Comparison of ENCODE assay signal across 9 mouse cellular contexts in genomic region chrX:137019310-137019709, GRCm38 (mm10). TPM values are rescaled to one million over a fixed set of nuclear protein-coding genes. Genes with fewer than 3 reads are reported as not detected.
DNase-seq lines count a peak whose midpoint lies in the region; ATAC-seq and TF ChIP-seq lines count a peak whose summit lies in the region.
"Had no signal": no experiment of that assay in that cellular context is flagged by ENCODE, and none has a peak within 500 bp of the region (broad histone marks: within the 10 kb centered on the region; RNA-seq: fewer than 3 reads in every experiment).

No protein-coding gene starts in this region.

- 17% methylated on average over 1 of the region's 1 CpGs for WGBS in forebrain, embryonic 13.5 days
- WGBS in intestine, postnatal 0 days: 24% methylated on average over 1 of the region's 1 CpGs
- WGBS in liver, embryonic 11.5 days: 27% methylated on average over 1 of the region's 1 CpGs
- 33% methylated on average over 1 of the region's 1 CpGs for WGBS in neural tube, embryonic 11.5 days

- H3K27ac ChIP-seq in forebrain, embryonic 13.5 days: no peak overlapping the region
- no peak overlapping the region for H3K27ac ChIP-seq in intestine, postnatal 0 days (ENCODE audit: low read depth, low read length)
- no peak overlapping the region for H3K27ac ChIP-seq in liver, embryonic 11.5 days (ENCODE audit: low read depth, low read length)
- H3K27ac ChIP-seq in neural tube, embryonic 11.5 days (ENCODE audit: low read depth, low read length): no peak overlapping the region
- H3K27ac ChIP-seq: embryonic facial prominence, embryonic 13.5 days had no signal

- DNase-seq in right cerebral cortex, adult 2 months (ENCODE audit: low spot score in 2 of 2): peak; percentile 68 to 71
- no peak for DNase-seq in right cerebral cortex, postnatal 25 days
- DNase-seq in c-Kit-positive CD71-negative TER-119-negative erythroid progenitor cells, embryonic 14.5 days (ENCODE audit: low read depth): peak; percentile 56
- DNase-seq in liver, embryonic 11.5 days (ENCODE audit: low spot score): no peak
- DNase-seq in neural tube, embryonic 11.5 days (ENCODE audit: low spot score): peak; percentile 60
- DNase-seq in thymus, postnatal 14 days: peak; percentile 63

- TF ChIP-seq CTCF in intestine, postnatal 0 days (IDR thresholded peaks at IDR 0.05; ENCODE audit: low read depth): peak; percentile 76

- H3K9ac ChIP-seq in forebrain, embryonic 13.5 days: no peak overlapping the region
- H3K9ac ChIP-seq in intestine, postnatal 0 days (ENCODE audit: low read depth, low read length): no peak overlapping the region
- H3K9ac ChIP-seq in liver, embryonic 11.5 days (ENCODE audit: low read depth, low read length): no peak overlapping the region
- no peak overlapping the region for H3K9ac ChIP-seq in neural tube, embryonic 11.5 days (ENCODE audit: low read length)
- H3K9ac ChIP-seq: embryonic facial prominence, embryonic 13.5 days had no signal

- H3K4me2 ChIP-seq in forebrain, embryonic 13.5 days: no peak overlapping the region
- no peak overlapping the region for H3K4me2 ChIP-seq in intestine, postnatal 0 days (replicated peaks; ENCODE audit: low read depth)
- H3K4me2 ChIP-seq in liver, embryonic 11.5 days: no peak overlapping the region
- no peak overlapping the region for H3K4me2 ChIP-seq in neural tube, embryonic 11.5 days (ENCODE audit: low read depth)
- H3K4me2 ChIP-seq: embryonic facial prominence, embryonic 13.5 days had no signal

- no peaks in the 10 kb centered on the region for H3K36me3 ChIP-seq in forebrain, embryonic 13.5 days (ENCODE audit: poor library complexity, severe bottlenecking)
- H3K36me3 ChIP-seq in intestine, postnatal 0 days (ENCODE audit: control insufficient read depth, insufficient read depth): no peaks in the 10 kb centered on the region
- H3K36me3 ChIP-seq in liver, embryonic 11.5 days (ENCODE audit: control insufficient read depth, insufficient read depth, low read length): no peaks in the 10 kb centered on the region; the same call in 1 of the 2 replicates
- no peaks in the 10 kb centered on the region for H3K36me3 ChIP-seq in neural tube, embryonic 11.5 days (ENCODE audit: control insufficient read depth, insufficient read depth, low read length)
- H3K36me3 ChIP-seq: embryonic facial prominence, embryonic 13.5 days had no signal

- no peaks in the 10 kb centered on the region for H3K27me3 ChIP-seq in forebrain, embryonic 13.5 days
- H3K27me3 ChIP-seq in intestine, postnatal 0 days (replicated peaks; ENCODE audit: control insufficient read depth, insufficient read depth, low read length): no peaks in the 10 kb centered on the region
- no peaks in the 10 kb centered on the region for H3K27me3 ChIP-seq in liver, embryonic 11.5 days (replicated peaks; ENCODE audit: control insufficient read depth, insufficient read depth, low read length)
- no peaks in the 10 kb centered on the region for H3K27me3 ChIP-seq in neural tube, embryonic 11.5 days (ENCODE audit: control insufficient read depth, insufficient read depth, low read length)
- H3K27me3 ChIP-seq: embryonic facial prominence, embryonic 13.5 days had no signal

- no peaks in the 10 kb centered on the region for H3K4me1 ChIP-seq in forebrain, embryonic 13.5 days
- no peaks in the 10 kb centered on the region for H3K4me1 ChIP-seq in intestine, postnatal 0 days (replicated peaks; ENCODE audit: control insufficient read depth, insufficient read depth, low read length)
- H3K4me1 ChIP-seq in liver, embryonic 11.5 days (replicated peaks; ENCODE audit: control insufficient read depth, insufficient read depth, low read length): no peaks in the 10 kb centered on the region
- H3K4me1 ChIP-seq in neural tube, embryonic 11.5 days (ENCODE audit: control insufficient read depth, insufficient read depth, low read length): no peaks in the 10 kb centered on the region
- H3K4me1 ChIP-seq: embryonic facial prominence, embryonic 13.5 days had no signal

- ATAC-seq in forebrain, embryonic 13.5 days: 0 out of 2 replicates have a peak, but pooled peaks have one; percentile 16
- ATAC-seq in intestine, postnatal 0 days: peak; percentile 22; the same call in 1 of the 2 replicates
- peak; percentile 68 for ATAC-seq in liver, embryonic 11.5 days (replicated peaks; ENCODE audit: low FRiP score)
- no peak for ATAC-seq in neural tube, embryonic 11.5 days (ENCODE audit: insufficient read depth, low FRiP score, low TSS enrichment)

- H3K9me3 ChIP-seq in forebrain, embryonic 13.5 days (replicated peaks): no peaks in the 10 kb centered on the region
- H3K9me3 ChIP-seq in intestine, postnatal 0 days (ENCODE audit: control insufficient read depth): no peaks in the 10 kb centered on the region
- H3K9me3 ChIP-seq in liver, embryonic 11.5 days (ENCODE audit: control insufficient read depth, low read length): no peaks in the 10 kb centered on the region
- no peaks in the 10 kb centered on the region for H3K9me3 ChIP-seq in neural tube, embryonic 11.5 days (ENCODE audit: control insufficient read depth, low read length)
- H3K9me3 ChIP-seq: embryonic facial prominence, embryonic 13.5 days had no signal

- H3K4me3 ChIP-seq in forebrain, embryonic 13.5 days: no peak overlapping the region
- no peak overlapping the region for H3K4me3 ChIP-seq in intestine, postnatal 0 days (ENCODE audit: low read depth, low read length)
- no peak overlapping the region for H3K4me3 ChIP-seq in liver, embryonic 11.5 days (ENCODE audit: low read depth, low read length)
- H3K4me3 ChIP-seq in neural tube, embryonic 11.5 days (ENCODE audit: low read depth, low read length): no peak overlapping the region
- H3K4me3 ChIP-seq: embryonic facial prominence, embryonic 13.5 days had no signal

RNA-seq across cellular contexts. Expression of gene Slc25a53, which starts 18.8 kb away (rescaled TPM):
- polyA plus RNA-seq in forebrain, embryonic 13.5 days (2015; fragmentation: Nextera tagmentation; extraction: Ambion mirVana): 14.9 and 18.4 TPM in 2 replicates
- 2.7 and 3.1 TPM in 2 replicates for polyA plus RNA-seq in intestine, postnatal 0 days (2015; fragmentation: Nextera tagmentation; extraction: Ambion mirVana)
- polyA plus RNA-seq in liver, embryonic 11.5 days (2014; fragmentation: Nextera tagmentation; extraction: Ambion mirVana): 3.7 and 5.0 TPM in 2 replicates
- 11.2 and 13.7 TPM in 2 replicates for polyA plus RNA-seq in neural tube, embryonic 11.5 days (2014; fragmentation: Nextera tagmentation; extraction: Ambion mirVana)

RNA-seq across cellular contexts. Expression of gene Zcchc18, which starts 26.4 kb away (rescaled TPM):
- 192 and 222 TPM in 2 replicates for polyA plus RNA-seq in forebrain, embryonic 13.5 days (2015; fragmentation: Nextera tagmentation; extraction: Ambion mirVana)
- 7.7 and 8.4 TPM in 2 replicates for polyA plus RNA-seq in intestine, postnatal 0 days (2015; fragmentation: Nextera tagmentation; extraction: Ambion mirVana)
- 2.6 and 3.0 TPM in 2 replicates for polyA plus RNA-seq in liver, embryonic 11.5 days (2014; fragmentation: Nextera tagmentation; extraction: Ambion mirVana)
- 82.3 and 88.8 TPM in 2 replicates for polyA plus RNA-seq in neural tube, embryonic 11.5 days (2014; fragmentation: Nextera tagmentation; extraction: Ambion mirVana)

RNA-seq across cellular contexts. Expression of gene Fam199x, which starts 30.1 kb away (rescaled TPM):
- polyA plus RNA-seq in forebrain, embryonic 13.5 days (2015; fragmentation: Nextera tagmentation; extraction: Ambion mirVana): 6.8 and 8.6 TPM in 2 replicates
- polyA plus RNA-seq in intestine, postnatal 0 days (2015; fragmentation: Nextera tagmentation; extraction: Ambion mirVana): 2.2 and 2.5 TPM in 2 replicates
- 4.2 and 4.9 TPM in 2 replicates for polyA plus RNA-seq in liver, embryonic 11.5 days (2014; fragmentation: Nextera tagmentation; extraction: Ambion mirVana)
- polyA plus RNA-seq in neural tube, embryonic 11.5 days (2014; fragmentation: Nextera tagmentation; extraction: Ambion mirVana): 12.5 and 12.7 TPM in 2 replicates

RNA-seq across cellular contexts. Expression of gene Tmsb15b1, which starts 42.6 kb away (rescaled TPM):
- 41.2 and 54.6 TPM in 2 replicates for polyA plus RNA-seq in forebrain, embryonic 13.5 days (2015; fragmentation: Nextera tagmentation; extraction: Ambion mirVana)
- 31.0 and 34.1 TPM in 2 replicates for polyA plus RNA-seq in intestine, postnatal 0 days (2015; fragmentation: Nextera tagmentation; extraction: Ambion mirVana)
- polyA plus RNA-seq in liver, embryonic 11.5 days (2014; fragmentation: Nextera tagmentation; extraction: Ambion mirVana): 6.2 and 8.4 TPM in 2 replicates
- polyA plus RNA-seq in neural tube, embryonic 11.5 days (2014; fragmentation: Nextera tagmentation; extraction: Ambion mirVana): 22.2 and 23.4 TPM in 2 replicates

RNA-seq across cellular contexts. Expression of gene Tmsb15l, which starts 42.6 kb away (rescaled TPM):
- polyA plus RNA-seq in forebrain, embryonic 13.5 days (2015; fragmentation: Nextera tagmentation; extraction: Ambion mirVana): 9.0 and 10.2 TPM in 2 replicates
- 3.7 and 7.0 TPM in 2 replicates for polyA plus RNA-seq in intestine, postnatal 0 days (2015; fragmentation: Nextera tagmentation; extraction: Ambion mirVana)
- 1.8 and 2.8 TPM in 2 replicates for polyA plus RNA-seq in liver, embryonic 11.5 days (2014; fragmentation: Nextera tagmentation; extraction: Ambion mirVana)
- polyA plus RNA-seq in neural tube, embryonic 11.5 days (2014; fragmentation: Nextera tagmentation; extraction: Ambion mirVana): 7.4 and 7.6 TPM in 2 replicates

Comparison
In these comparisons a context has a peak if more than half of its experiments do, and no peak if none do; other contexts are left out.
1. DNase-seq: peak in right cerebral cortex, adult 2 months (2 of 2), c-Kit-positive CD71-negative TER-119-negative erythroid progenitor cells, embryonic 14.5 days (single experiment), neural tube, embryonic 11.5 days (single experiment) and thymus, postnatal 14 days (single experiment); none in right cerebral cortex, postnatal 25 days (single experiment) and liver, embryonic 11.5 days (single experiment).